Mouse (Mus musculus): ENCODE measurements around the gene Ccdc15.

DNA sequence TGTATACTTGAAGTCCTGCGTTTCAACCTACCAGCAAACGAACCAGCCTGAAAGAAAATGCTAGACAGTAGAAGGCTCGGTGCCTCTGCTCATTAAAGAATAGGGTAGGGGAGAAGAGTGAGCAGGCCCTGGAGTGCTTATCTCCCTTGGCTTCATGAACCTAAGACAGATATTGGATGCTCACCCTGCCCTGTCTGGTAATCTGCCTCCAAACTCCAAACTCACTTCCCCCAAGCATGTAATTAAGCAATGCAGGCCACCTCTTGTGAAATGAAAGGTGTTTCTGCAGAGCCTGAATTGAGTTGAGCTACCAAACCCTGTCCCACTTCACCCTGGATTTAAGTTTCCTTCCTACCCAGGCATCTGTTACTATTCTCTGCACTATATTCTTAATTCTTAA, 105.5 kb downstream of the Ccdc15 start:
- TF ChIP-seq CTCF (IDR thresholded peaks at IDR 0.05; ENCODE audit: control insufficient read depth, insufficient read depth, low read length) (no peak), POLR2A (IDR thresholded peaks at IDR 0.05; ENCODE audit: borderline replicate concordance, control insufficient read depth, low read depth, low read length) (no peak)
